Mouse (Mus musculus) brain, embryonic 14.5 days (tissue): ENCODE measurements around the gene Ezh1. TPM values are rescaled to one million over a fixed set of nuclear protein-coding genes. Genes with fewer than 3 reads are reported as not detected.
A peak's percentile ranks its signal among the peaks of the same experiment; 100 is the strongest.
"Not testable (repeated sequence)": the region's sequence is repeated elsewhere in the genome, so short reads cannot be mapped to it uniquely, and the experiment has no call there.

Experiments used
- DNase-seq: peaks from one replicate; pipeline ENCODE4 v3.0.0-alpha.2; 2011; ENCODE audit warnings: low read depth
- CTCF ChIP-seq: fragments of 200-500 bp; IDR thresholded peaks from 2 replicates; pipeline ENCODE4 v1.5.1; 2012; ENCODE audit warnings: inconsistent platforms, mild to moderate bottlenecking, moderate library complexity, borderline replicate concordance; ENCODE audit not compliant: insufficient read depth, insufficient read length; ENCODE audit errors: extremely low read depth
- POLR2A ChIP-seq: fragments of 200-500 bp; IDR thresholded peaks from 2 replicates; pipeline ENCODE4 v1.6.1; 2012; ENCODE audit warnings: mild to moderate bottlenecking, inconsistent platforms, borderline replicate concordance; ENCODE audit not compliant: poor library complexity, insufficient read depth, insufficient read length, severe bottlenecking; ENCODE audit errors: extremely low read depth
- polyA plus RNA-seq: library from polyadenylated mRNA; depleted of rRNA; stranded (reverse); fragments of >200 nt; gene quantifications from 2 replicates; pipeline ENCODE4 v1.2.3, GENCODE M21; 2012

Ezh1 gene
- polyA plus RNA-seq, 1 experiment, result 27.2 TPM

DNA sequence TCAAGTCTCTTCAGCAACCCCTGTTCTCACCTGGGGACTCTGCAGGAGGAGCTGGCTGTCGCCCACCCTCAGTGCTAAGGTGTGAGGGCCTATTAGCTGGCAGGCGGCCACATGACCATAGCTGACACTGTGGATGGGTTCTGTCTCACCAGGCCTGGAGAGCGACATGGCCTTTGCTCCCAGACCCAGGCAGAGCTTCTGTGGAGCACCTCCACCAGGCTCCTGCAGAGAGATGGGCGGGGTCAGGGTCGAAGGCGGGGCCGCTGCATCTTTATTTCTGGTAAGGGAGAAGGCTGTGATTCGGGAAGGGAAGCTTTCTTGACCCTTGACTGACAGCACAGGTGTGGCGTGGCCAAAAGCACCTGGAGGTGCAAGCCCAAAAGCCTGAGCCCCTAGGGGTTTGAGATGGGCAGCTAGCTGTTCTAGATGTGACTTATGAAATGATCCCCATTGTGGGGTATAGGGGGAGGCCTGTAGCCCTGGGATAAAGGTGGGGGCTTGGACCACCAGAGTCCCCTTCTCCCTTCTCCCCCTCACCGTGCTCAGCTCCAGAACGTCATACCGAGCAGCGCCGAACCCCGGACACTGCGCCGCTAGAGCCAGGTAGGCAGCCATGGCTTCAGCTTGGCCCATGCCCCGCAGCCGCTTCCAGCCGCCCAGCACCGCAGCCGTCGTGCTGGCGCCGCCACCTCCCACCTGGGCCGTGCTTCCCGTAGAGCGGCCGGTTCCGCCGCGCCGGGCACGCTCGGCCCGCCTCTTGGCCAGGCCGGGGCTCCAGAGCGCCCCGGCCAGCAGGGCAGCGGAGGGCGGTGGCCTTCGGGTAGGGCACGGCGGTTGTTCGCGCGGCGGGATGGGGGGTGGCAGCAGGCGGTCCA lies 62.5 kb downstream of the Ezh1 start:
- no peak for TF ChIP-seq CTCF
- no peak for TF ChIP-seq POLR2A
- no peak for DNase-seq

- DNase-seq, result no peak
Measured at GRCm38 (mm10) chr11:101162772-101163171, 63.5 kb downstream of the Ezh1 start.

DNA sequence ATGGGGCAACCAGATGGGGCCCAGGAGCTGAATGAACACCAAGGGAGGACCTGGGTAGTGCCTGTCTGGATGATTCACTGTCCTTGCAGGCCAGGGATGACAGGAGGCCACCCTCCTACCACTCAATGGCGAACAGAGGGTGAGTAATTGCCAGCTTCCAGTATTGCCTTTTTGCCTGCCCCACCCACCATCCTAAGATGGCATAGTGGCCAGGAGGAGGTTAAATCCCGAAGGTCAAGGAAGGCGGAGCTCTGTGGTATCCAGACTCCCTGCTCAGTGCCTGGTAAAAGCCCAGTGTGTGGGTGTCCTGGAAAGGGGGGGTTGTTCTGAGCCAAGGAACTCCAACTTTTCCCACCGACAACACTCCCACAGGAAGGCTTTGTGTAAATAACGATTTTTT lies 64.0 kb downstream of the Ezh1 start:
- DNase-seq, result no peak

More at GRCm38 (mm10) chr11:101162772-101163171, 63.5 kb downstream of the Ezh1 start:
- TF ChIP-seq POLR2A (no peak), CTCF (no peak)

GRCm38 (mm10) chr11:101161551-101161950 lies 64.7 kb downstream of the Ezh1 start:
- DNase-seq, result no peak
- TF ChIP-seq POLR2A (no peak), CTCF (no peak)

More for the DNA sequence above, 64.0 kb downstream of the Ezh1 start:
- TF ChIP-seq CTCF, result no peak
- no peak for TF ChIP-seq POLR2A

GRCm38 (mm10) chr11:101160981-101161505 lies 65.2 kb downstream of the Ezh1 start:
- not testable (repeated sequence) for DNase-seq

GRCm38 (mm10) chr11:101160151-101160550 lies 66.1 kb downstream of the Ezh1 start:
- DNase-seq, result not testable (repeated sequence)

DNA sequence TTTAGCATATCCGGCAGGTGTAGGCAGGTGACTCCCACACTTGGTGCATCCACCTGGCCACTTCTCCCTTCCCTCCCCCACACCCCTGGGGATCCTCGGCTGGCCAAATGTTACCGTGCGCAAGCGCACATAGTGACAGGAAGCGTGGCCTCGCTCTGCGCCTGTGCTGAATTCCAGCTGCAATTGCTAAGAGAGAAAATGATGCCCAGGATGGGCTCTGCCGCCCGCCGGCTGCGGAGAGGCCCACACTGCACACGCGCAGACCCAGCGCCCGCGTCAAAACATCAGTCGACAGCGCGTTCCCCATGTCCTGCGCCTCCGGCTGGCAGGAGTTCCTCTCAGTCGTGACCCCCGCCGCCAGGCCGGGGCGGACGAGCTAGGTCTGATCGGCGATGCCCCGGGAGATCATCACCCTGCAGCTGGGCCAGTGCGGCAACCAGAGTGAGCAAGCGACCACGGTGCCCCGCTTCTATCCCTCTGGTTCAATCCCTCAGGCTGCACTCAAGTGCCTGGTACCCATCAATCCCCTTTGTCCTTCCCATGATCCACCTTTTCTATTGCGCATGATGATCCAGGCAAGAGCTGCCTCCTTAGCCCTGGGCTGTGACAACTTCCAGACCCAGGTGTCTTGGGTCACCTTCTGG lies 70.4 kb downstream of the Ezh1 start, which contains the start of gene Tubg2:
Gene Tubg2, plus strand, starts transcription at position 180 of the 644 bp plus-strand sequence.
- no peak for TF ChIP-seq CTCF
- TF ChIP-seq POLR2A, result peak; percentile 60; the same call in 1 of the 2 replicates
- DNase-seq, result peak; percentile 93

DNA sequence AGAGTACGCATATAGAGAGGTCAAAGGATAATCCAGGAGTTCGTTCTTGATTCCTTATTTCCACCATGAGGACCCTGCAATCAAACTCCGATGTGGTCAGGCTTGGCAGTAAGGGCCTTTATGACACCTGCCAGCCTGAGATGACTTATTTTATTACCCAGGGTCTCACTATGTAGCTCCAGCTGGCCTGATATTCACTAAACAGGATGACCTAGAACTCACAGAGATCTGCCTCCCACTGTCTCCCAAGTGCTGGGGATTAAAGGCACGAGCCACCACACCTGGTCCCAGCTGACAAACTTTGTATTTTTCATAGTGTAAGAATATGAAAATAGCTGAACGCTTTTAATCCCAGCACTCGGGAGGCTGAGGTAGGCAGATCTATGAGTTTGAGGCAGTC lies 71.1 kb downstream of the Ezh1 start:
- TF ChIP-seq POLR2A (no peak), CTCF (no peak)
- no peak for DNase-seq

- DNase-seq, result no peak
Measured at GRCm38 (mm10) chr11:101154648-101155047, 71.6 kb downstream of the Ezh1 start.

GRCm38 (mm10) chr11:101152825-101153224 lies 73.4 kb downstream of the Ezh1 start:
- TF ChIP-seq CTCF (no peak), POLR2A (no peak)
- DNase-seq, result no peak

More at GRCm38 (mm10) chr11:101154648-101155047, 71.6 kb downstream of the Ezh1 start:
- no peak for TF ChIP-seq POLR2A

- no peak for DNase-seq
- TF ChIP-seq CTCF (no peak), POLR2A (no peak)
Measured at GRCm38 (mm10) chr11:101151063-101151462, 75.2 kb downstream of the Ezh1 start.
